Mouse (Mus musculus) urinary bladder, adult 2 months (tissue): ENCODE measurements around the gene Atxn7. TPM values are rescaled to one million over a fixed set of nuclear protein-coding genes. Genes with fewer than 3 reads are reported as not detected.
"Not testable (repeated sequence)": the region's sequence is repeated elsewhere in the genome, so short reads cannot be mapped to it uniquely, and the experiment has no call there.

Experiments used
- DNase-seq: peaks from one replicate; pipeline ENCODE4 v3.0.0; 2022; ENCODE audit warnings: low spot score
- polyA plus RNA-seq: library from polyadenylated mRNA; depleted of rRNA; stranded (reverse); fragments of >200 nt; gene quantifications from 2 replicates; pipeline ENCODE4 v1.2.3, GENCODE M21; 2012; rRNA removed

Gene Atxn7
- polyA plus RNA-seq, result 18.1 and 18.3 TPM in 2 replicates

DNA sequence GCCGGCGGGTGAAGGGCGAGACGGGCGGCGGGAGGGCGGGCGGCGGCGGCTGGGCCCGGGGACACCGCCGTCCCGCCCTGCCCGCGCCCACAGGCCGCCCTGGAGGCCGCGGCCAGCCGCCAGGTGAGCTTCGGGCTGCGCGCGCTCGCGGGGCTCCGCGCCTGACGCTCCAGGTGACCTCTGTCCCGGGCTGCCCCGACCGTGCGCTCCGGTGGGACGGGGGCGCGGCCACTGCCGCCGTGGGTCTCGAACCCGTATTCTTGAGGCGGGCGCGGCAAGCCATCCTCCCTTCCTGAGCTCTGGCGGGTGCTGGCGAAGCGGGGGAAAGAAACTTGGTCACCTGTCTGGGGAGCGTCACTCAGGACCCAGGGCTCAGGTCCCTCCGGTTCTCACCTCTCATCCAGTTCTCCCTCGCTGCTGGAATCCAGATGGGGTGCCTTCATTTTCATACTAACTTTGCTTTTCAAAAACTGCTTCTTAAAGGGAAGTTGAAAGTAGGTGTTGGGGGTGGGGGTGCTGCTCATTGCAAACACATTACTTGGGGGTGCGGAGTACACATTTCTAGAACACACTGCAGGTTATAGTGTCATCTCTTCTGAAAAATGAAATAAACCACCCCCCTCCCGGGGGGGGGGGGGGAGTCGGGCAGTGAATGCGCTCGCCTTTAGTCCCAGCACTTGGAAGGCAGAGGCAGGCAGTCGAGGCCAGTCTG lies at the start of gene Atxn7, which contains the start of gene Thoc7:
Gene Atxn7 (plus strand): TSS at position 40 of the 712 bp plus-strand sequence.
Gene Thoc7 (minus strand): TSS at position 452 of the 712 bp plus-strand sequence.
- peak; percentile 61 for DNase-seq

DNA sequence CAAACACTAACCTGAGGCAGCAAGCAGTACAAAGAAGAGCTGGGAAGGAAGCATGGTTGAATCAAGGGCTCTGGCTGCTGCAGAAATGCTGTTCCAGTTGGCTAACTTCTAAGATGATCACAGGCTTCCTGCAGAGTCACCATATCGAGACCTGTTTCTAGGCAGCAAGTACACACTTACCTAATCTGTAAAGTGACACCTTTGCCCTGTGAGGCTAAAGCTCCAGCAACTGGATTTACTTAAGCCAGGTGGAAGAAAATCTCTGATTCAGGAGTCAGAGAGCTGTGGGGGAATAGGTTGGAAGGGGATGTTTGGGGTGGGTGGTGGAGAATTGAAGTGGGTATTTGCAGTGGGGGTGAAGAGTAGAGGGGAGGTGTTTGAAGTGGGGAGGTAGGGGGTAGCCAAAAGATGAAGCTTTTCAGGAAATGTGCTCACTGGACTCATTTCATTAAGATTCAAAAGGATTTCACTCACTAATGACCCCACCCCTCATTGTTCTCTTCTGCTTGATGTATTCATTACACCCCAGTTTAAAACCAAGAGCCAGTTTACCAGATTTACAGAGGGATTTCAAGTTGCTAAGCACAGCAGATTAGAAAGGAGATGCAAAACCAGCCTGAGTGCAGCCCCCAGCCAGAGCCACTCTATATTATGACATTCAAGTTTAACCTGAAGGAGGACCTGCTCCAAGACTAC lies 46.7 kb upstream of the Atxn7 start, which contains the start of gene Gm281:
Gene Gm281 (minus strand): TSS at position 92 of the 696 bp plus-strand sequence.
- no peak for DNase-seq

DNA sequence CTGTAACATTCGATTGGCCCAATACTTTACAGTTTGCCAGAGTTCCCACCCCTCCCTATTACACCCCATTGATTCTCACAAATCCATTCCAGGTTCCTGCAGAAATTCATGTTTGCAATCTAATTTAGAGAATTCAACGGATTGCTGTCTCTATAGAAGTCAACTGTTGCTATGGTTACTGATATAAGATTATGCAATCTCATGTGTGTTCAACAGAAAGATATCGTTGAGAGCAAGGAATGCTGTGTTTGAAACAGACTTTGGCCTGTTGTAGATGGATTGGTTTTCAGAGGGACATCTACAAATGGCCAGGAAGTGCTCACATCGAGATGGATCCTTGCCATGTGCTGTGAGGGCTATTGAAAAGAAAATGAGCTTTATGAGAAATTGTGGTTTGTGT lies 46.0 kb upstream of the Atxn7 start:
- no peak for DNase-seq

DNA sequence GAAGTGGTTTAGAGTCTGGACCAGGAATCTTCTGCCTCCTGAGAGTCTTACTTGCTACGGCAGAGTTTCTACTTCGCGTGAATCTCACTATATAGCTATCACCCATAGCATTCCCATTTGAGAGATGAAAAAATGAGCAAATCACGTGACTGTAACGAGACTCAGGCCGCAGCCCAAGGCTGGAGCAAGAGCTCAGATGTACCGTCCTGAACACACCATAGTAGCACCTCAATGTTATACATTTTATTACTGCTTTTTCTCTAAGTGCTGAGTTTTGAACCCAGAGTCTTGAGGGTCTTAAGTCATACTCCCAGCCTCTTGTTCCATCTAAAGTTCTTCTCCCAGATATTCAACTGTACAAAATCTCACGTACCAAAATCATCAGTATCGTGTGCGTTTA lies 44.0 kb upstream of the Atxn7 start:
- no peak for DNase-seq

DNA sequence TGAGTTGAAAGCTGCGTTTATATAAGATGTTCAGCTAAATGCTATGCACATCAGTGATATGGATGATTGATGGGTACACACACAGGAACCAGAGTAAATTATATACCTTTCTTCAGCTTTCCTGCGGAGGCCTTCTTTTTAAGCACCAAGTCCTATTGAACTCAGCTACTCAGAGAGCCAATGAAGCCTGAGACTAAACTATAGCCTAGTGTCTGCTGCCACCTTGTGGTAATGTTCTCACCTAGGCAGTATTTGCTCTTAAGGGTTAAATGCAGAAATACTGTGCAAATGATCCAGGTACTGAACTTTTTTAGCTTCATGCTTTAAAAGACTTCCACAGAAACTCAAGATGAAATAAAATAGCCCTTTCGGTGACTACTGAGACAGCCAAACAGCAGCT lies 43.6 kb upstream of the Atxn7 start:
- DNase-seq, result no peak

DNA sequence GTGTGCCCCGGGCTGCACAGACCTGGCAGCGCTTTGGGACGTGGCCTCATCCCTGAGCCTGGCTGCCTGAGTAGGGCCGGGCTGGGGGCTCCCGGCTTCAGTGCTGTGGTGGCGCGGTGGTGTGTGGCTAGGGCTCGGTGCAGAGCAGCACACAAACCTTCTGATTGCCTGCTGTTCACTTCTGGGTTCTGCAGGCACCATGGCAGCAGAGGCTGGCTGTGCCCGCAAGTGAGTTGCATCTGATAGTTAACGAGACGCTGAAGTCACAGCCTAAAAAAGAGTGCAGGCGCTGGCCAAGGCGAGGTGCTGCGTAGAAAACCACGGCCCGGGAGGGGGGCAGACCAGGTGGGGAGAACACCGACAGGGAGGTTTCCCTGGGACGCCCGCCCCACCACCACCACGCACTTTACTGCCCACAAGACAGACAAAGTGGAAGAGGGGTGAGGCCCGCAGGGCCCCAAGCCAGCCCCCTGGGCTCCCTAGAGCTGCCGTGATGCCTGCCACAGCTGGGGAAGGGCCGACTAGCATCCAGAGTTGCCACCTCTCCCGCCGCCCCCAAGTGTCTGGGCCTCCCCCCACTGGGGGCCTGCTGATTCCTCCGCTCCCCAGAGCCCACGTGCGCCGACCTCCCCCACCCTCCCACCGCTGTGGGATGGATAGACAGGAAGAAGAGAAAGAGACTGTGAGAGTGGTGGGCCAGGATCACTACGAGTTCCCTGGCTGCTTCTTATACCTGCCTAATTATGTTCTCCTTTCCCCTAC lies 27.8 kb upstream of the Atxn7 start:
- DNase-seq, result no peak

DNA sequence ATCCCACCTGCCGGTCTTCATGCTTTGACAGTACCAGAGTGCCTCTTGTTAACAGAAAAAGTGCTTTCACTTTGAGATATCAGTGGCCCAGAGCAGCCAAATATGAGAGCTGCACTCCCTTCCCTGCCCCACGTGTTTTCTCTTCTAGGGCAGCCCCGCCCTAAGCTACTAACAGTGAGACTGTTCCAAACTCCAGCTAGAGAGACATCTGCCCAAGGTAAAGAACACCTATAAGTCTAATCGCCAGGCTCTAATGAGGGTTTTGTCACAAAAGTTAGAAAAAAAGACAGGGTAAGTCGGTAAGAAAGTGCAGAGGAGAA lies 27.2 kb upstream of the Atxn7 start:
- no peak for DNase-seq

DNA sequence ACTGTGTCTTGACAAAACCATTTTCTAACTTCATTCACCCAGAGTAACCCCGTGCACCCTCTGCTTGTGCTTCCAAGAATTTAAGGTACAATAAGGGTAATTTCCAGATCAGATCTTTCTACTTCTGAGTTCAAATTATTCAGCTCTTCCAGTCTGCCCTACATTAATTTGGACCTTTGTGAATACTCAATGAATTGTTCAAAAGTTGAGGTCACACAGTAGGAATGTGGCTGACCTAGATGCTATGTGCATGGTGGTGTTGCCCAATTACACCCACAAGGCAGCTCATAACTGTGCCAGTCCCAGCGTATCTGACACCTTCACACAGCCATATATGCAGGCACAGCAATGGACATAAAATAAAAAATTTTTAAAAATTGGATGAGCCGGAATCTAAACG lies 16.6 kb upstream of the Atxn7 start:
- DNase-seq, result no peak

DNA sequence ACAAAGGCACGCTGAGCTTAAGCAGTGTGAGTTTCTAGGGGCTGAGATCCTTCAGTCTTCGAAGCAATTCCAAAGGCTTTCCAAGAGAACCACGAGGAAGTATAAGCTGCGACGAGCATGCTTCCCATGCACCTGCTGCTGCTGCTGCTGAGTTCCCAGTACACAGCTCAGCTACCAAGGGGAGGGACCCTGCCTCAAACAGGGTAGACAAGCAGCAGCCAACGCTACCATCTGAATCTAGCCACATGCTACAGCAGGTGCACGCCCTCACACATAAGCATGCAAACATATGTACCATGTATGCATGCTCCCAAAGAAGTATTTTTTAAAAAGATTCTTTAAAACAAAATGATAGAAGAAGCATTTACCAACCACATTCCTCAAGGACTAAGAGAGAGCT lies 12.9 kb upstream of the Atxn7 start:
- DNase-seq, result no peak

DNA sequence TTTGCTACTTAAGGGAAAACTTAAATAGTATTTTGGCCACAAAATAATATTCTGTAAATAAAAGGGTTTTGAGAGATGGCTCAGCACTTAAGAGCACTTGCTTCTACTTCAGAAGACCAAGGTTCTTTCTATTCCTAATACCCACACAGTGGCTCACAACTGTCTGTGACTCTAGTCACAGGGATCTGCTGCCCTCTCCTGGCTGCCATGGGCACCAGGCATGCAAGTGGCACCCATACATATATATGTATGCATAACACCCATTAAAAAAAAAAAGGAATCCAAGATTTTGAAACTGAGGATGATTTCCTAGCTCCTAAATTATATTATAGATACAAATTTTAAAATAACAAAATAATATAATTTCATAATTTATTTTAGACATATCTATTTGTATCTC lies 10.8 kb upstream of the Atxn7 start:
- no peak for DNase-seq

DNA sequence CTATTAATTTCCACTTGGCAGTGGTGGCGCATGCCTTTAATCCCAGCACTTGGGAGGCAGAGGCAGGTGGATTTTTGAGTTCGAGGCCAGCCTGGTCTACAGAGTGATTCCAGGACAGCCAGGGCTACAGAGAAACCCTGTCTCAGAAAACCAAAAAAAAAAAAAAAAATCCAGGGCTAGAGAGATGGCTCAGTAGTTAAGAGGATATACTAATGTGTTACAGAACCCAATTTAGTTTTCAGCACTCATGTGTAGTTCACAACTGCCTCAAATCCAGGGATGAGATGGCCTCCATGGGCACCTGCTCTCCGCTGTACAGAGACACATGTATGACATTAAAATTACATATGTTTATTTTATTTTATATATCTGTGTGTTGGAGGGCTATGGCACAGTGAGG lies 9.1 kb upstream of the Atxn7 start:
- DNase-seq, result not testable (repeated sequence)

DNA sequence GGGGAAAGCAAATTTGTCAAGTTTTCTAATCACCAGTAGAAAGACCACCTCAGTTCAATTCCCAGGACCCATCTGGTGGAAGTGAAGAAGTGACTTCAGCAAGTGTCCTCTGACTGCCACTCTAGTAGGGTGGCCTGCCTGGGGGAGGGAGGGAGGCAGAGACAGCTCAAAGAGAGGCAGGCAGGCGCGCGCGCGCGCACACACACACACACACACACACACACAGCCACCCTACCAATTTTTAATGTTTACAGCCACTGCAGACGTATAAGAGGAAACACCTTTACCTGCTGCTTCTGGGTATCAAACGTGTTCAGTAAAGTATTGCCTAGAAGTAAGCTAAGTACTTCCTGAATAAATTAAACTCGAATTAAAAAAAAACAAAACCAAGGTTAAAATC lies 1.2 kb upstream of the Atxn7 start:
- no peak for DNase-seq

DNA sequence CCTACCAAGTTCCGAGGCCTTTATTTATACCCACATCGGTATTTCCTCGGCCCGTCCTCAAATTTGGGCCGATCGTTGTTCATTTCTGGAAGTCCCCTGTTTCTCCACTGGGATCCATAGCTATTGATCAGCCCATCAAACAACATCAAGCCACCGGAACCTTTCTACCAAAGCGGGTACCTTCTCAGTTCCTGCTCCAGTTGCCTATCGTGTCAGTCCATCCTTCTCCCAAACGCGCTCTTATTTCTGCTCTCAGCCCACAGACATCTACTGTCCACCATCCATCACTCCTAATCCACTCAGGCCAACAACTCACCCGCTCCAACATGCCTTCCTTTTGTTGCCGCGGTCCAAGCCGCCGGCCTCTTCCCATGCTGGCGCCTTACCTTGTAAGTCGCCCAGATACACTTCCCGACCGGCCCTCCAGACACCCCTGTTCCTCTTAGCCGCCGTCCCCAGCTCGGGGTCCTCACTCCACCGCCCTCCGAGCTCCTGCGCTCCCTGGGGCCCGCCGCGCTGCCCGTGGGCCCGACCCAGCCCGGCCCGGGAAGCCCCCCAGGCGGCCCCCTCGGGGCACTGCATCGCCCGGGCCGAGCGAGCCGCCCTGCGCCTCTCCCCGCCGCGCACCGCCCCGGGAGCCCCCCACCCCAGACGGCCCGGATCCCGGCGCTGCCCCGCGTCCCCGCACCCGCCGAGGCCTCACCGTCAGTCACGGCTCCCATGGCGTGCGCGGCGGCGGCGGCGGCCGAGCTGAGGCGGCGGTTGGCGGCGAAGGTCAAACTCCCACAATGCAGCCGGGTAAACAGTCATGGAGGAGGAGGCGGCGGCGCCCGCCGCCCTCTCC lies 536 bp upstream of the Atxn7 start:
- peak; percentile 57 for DNase-seq

DNA sequence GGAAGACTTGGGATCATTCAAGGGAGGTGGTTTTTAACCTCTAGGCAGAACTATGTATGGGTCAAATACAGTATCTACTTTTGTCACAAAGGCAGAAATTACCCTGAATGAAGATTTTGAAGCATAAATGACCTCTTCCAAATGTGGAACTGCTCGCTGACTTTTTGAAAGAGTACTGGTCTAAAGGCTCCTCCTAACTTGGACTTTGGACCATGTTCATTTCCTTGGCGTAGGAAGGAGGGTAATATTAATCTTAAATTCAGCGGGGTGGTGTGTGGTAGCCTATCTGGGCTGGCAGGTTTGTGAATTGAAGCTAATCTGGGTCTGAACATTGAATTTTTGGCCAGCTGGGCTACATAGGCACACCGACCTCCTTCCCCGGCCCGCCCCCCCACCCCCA lies 1.2 kb downstream of the Atxn7 start:
- no peak for DNase-seq

DNA sequence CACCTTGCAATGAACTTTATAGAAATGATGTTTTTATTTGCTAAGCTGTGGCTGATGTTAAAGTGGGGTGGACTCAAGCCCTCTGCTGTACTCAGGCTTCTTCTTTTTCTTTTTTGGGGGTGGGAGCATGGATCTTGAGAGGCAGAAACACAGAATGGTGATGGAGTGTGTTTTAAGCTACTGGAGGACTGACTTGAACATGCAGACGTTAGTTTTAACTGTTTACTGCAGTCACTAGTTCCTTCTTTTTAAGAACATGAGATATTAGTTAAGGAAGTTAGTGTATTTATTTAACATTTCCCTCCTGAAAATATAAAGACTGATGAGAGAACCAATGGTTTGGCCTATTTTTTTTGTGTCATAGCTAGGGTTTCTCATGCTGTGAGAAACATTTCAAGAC lies 2.3 kb downstream of the Atxn7 start:
- no peak for DNase-seq

DNA sequence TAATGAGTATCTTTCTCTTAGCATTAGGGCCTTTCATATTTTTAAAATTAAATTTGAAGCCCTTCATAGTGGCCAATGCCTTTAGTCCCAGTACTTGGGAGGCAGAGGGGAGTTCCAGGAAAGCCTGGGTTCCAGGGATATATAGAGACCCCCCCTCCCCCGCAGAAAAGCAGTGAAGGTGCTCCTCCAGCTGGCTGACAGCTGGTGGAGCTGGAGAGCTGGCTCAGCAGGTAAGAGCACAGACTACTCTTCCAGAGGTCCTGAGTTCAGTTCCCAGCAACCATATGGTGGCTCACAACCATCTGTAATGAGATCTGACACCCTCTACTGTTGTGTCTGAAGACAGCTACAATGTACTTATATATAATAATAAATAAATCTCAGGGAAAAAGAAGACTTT lies 6.4 kb downstream of the Atxn7 start:
- DNase-seq, result no peak

DNA sequence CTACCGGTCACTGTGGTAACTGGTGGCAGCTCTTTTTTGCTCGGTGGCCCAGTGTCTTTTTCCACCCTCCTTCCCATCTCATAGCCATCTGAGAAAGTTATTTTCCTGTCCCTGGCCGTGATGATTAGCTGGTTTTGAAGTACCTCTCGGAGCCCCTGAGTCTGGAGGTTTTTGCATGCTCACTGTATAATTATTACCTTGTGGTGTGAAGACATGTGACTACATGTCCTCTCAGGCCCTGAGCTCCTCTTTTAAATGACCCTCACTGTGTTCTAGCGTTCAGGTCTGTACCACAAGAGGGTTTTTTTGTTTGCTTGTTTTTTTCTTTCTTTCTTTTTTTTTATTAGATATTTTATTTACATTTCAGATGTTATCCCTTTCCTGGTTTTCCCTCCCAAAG lies 7.2 kb downstream of the Atxn7 start:
- no peak for DNase-seq

DNA sequence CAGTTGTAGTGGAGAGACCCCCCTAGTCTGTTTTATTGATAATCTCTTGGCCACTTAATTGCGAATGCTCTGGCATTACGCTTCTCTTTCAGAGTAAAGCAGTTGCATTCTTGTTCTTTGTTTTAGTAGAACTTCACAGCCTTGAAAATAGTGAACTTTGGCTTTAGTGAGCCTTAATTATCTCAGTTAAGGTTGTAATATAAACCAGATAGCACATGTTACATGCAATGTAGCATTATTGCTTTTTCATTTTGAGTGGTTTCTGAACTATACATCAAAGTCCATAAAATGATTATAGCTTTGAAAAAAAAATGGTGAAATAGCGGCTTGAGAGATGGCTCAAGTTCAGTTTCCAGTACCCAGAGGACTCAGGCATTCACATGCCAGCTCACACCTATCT lies 9.3 kb downstream of the Atxn7 start:
- DNase-seq, result no peak

DNA sequence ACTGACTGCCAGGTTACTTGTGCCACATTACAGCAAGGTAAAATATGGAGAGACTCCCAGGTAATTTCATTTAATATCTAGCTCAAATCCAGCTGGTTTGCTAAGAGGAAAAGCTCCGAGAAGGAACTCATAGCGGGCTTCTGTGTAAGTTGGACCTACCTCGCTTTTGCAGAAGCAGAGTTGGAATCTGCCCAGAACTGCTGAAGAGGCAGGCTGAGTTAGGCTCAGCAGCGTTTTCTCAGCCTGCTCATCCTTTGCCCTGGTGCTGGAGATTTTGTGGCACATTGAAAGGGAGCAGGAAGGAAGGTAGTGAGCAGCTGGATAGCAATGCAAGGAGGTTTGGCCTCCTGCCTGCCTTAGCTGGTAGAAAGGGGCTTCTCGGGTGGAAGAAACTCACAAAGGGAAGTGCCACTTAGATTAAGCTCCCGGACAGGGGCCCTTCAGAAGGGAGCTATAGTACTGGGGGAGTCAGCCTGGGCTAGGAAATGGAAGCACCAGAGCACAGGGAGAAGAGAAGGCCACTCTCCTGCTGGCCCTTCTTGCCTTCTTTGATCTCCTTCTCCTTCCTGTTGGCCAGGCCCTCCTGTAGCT lies 10.5 kb downstream of the Atxn7 start:
- no peak for DNase-seq

DNA sequence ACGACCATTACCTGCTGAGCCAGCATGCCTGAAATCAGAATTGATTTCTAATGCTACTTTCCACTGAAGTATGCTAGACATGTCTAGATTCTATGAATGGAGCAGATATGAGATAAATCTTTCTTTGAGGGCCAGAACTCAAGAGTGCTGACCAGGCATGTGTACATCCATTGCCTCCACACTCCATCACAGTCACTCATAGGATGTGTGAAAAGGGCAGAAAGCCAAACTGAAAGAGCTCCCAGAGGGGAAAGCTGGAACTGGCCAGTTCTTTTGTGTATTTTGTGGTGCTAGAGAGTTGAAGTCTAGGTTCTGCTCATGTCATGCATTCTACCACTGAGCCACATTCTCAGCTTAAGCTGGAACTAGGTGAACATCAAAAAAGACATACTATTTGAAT lies 16.3 kb downstream of the Atxn7 start:
- no peak for DNase-seq

DNA sequence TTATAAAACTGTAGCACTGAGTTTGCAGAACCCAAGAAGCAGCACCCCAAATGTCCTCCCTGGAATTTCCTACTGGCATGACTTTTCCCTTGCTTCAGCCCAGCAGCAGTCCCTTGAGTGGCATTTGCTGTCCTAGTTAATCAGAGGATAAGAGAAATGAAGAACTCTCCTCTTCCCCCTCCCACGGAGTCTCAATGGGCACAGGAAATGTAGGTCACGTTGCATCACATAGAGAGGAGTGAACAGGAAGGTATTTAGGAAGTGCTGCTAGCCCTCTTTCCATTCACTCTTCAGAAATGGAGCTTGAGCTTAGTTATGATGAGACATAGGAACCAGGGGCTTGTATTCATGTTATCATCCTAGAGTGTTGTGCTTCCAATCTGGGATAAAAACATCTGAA lies 20.0 kb downstream of the Atxn7 start:
- no peak for DNase-seq

DNA sequence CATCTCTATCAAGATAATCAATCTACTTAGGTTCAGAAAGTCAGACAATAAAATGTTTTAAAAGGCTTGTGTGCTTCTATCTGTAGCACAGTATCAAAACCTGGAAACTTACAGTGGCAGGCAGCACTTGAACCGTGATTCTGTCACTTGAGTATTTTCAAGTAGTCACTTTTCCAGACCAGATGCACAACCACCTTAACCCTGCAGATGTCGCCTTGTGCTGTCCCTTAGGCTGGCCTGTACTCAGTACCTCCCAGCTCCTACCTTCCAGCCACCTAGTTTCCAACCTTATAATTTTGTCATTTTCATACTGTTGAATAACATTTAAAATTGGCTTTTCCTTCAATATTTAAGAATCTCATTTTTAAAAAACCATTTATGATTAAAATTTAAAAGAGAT lies 20.9 kb downstream of the Atxn7 start:
- DNase-seq, result no peak
